Mouse (Mus musculus) hindbrain, embryonic 15.5 days (tissue): Measurements from ENCODE around the gene Upf2. TPM values are rescaled to one million over a fixed set of nuclear protein-coding genes. Genes with fewer than 3 reads are reported as not detected.
"Not testable (repeated sequence)": the region's sequence is repeated elsewhere in the genome, so short reads cannot be mapped to it uniquely, and the experiment has no call there.

Experiments used
- ATAC-seq: fragments of 200-750 bp; cut with Nextera tagmentation; 2 replicates; pipeline ENCODE4 v1.8.0; 2017; ENCODE audit warnings: low read depth, moderate number of reproducible peaks, moderate TSS enrichment; ENCODE audit not compliant: low FRiP score
- H3K27ac ChIP-seq: fragments of 300-500 bp; sonication (generic); replicated peaks from 2 replicates; pipeline ENCODE4 v1.5.1; 2015; ENCODE audit warnings: mild to moderate bottlenecking, inconsistent platforms
- H3K27me3 ChIP-seq: fragments of 300-500 bp; sonication (generic); 2 replicates; pipeline ENCODE4 v1.6.1; 2015; ENCODE audit warnings: control low read depth, inconsistent platforms
- H3K36me3 ChIP-seq: fragments of 300-500 bp; sonication (generic); 2 replicates; pipeline ENCODE4 v1.6.1; 2015; ENCODE audit warnings: control low read depth, inconsistent platforms
- H3K4me1 ChIP-seq: fragments of 300-500 bp; sonication (generic); replicated peaks from 2 replicates; pipeline ENCODE4 v1.6.1; 2015; ENCODE audit warnings: control low read depth, inconsistent platforms
- H3K4me2 ChIP-seq: fragments of 300-500 bp; sonication (generic); 2 replicates; pipeline ENCODE4 v1.6.1; 2015; ENCODE audit warnings: moderate library complexity, mild to moderate bottlenecking, inconsistent platforms
- H3K4me3 ChIP-seq: fragments of 300-500 bp; sonication (generic); 2 replicates; pipeline ENCODE4 v1.5.1; 2015; ENCODE audit warnings: mild to moderate bottlenecking, inconsistent platforms
- H3K9ac ChIP-seq: fragments of 300-500 bp; sonication (generic); 2 replicates; pipeline ENCODE4 v1.6.1; 2015; ENCODE audit warnings: inconsistent platforms
- H3K9me3 ChIP-seq: fragments of 300-500 bp; sonication (generic); 2 replicates; pipeline ENCODE4 v1.6.1; 2016; ENCODE audit warnings: control low read depth, inconsistent platforms
- WGBS: fragments of 180-500 bp; shearing (Covaris S2); methylation state at CpG from one replicate; pipeline ENCODE4 v1.1.7; 2015; 5-methylcytosine and 5-hydroxymethylcytosine counted together
- polyA plus RNA-seq: library from polyadenylated mRNA; unstranded; fragments of >200 nt; fragmentation: Nextera tagmentation; extraction: Ambion mirVana; gene quantifications from 2 replicates; pipeline ENCODE4 v1.2.1, GENCODE M21; 2015

Upf2 gene
- polyA plus RNA-seq, 1 experiment from 2014 or later, result 6.9 TPM

DNA sequence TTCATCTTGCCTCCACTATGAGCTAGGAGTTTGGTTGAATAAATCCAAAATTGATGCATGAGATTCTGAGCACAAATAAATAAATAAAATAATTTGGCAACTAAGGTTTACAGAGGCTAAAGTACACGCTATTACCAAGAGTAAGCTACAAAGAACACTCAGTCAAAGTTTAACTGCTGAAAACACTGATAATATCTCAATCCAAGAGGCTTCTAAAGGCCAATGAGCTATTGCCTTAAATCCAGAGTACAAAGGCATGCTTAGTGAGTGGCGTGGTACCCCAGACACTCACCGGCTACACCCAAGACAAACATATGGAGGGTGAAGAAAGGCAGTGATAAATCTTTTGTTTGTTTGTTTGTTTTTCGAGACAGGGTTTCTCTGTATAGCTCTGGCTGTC is 14.7 kb upstream of the Upf2 start:
- ATAC-seq, result no peak
- no peak overlapping the region for H3K27ac ChIP-seq
- no peaks in the 10 kb centered on the region for H3K36me3 ChIP-seq
- H3K9ac ChIP-seq, result no peak overlapping the region
- peaks cover 6% of the 10 kb centered on the region; the same call in 1 of the 2 replicates for H3K4me1 ChIP-seq
- no peaks in the 10 kb centered on the region for H3K27me3 ChIP-seq
- H3K4me3 ChIP-seq, result no peak overlapping the region
- H3K9me3 ChIP-seq, result no peaks in the 10 kb centered on the region
- 89% methylated on average over 4 of the region's 4 CpGs for WGBS
- H3K4me2 ChIP-seq, result no peak overlapping the region

DNA sequence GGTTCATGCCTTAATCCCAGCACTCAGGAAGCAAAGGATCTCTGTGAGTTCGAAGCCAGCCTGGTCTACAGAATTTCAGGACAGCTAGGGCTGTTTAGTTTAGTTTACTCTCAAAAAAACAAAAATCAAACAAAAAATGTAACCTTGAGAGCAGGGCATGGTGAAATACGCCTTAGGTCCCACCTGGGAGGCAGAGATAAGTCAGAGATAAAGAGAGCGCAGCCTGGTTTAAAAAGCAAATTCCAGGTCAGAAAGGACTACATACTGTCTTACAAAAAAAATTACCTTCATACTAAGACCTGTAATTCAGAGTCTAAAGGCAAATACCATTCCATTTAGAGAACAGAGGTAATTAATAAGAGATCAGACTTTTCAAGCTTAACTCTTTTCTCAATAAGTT is 11.9 kb upstream of the Upf2 start:
- Histone ChIP-seq H3K36me3 (no peaks in the 10 kb centered on the region), H3K4me1 (peaks cover 17% of the 10 kb centered on the region; the same call in 1 of the 2 replicates), H3K4me3 (no peak overlapping the region), H3K27ac (no peak overlapping the region), H3K9me3 (no peaks in the 10 kb centered on the region), H3K4me2 (no peak overlapping the region), H3K9ac (no peak overlapping the region), H3K27me3 (no peaks in the 10 kb centered on the region)
- ATAC-seq, result no peak
- 95% methylated on average over 3 of the region's 3 CpGs for WGBS

DNA sequence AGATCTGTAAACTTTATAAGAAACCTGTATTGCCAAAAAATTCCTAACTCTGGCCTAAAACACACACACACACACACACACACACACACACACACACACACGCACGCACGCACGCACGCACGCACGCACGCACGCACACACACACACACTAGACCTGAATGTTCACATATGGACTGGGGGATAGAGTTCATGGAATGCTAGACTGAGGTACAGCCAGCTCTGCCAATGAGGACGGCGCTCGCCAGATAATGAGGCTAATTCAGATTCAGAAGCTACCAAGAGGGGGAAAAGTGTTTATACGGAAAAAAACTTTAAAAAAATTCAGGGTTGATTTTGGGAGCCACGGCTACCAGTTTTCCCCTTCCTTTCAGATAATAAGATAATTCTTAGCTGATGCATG is 11.4 kb upstream of the Upf2 start:
- Histone ChIP-seq H3K4me1 (peaks cover 17% of the 10 kb centered on the region; the same call in 1 of the 2 replicates), H3K9ac (no peak overlapping the region), H3K36me3 (no peaks in the 10 kb centered on the region), H3K27me3 (no peaks in the 10 kb centered on the region), H3K27ac (no peak overlapping the region), H3K4me2 (no peak overlapping the region), H3K9me3 (no peaks in the 10 kb centered on the region), H3K4me3 (no peak overlapping the region)
- no peak for ATAC-seq
- WGBS, result 95% methylated on average over 14 of the region's 14 CpGs

DNA sequence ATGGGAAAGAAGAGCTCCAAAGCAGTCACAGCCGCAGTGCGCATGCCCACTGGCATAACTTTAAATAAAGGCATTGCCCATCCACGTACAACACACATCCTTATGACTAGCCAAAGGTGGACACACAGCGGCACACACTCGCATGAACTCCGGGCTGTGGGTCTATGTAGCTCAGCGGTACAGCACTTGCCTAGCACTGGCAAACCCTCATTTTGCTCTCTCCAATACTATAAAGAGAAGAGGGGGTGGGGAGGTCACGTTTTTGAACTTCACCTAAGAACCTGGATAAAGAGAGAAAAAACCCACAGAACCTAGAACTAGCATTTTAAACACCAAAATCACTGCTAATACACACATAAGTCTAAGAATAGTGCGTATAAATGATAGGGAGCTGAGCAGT is 10.3 kb upstream of the Upf2 start:
- WGBS, result 96% methylated on average over 9 of the region's 9 CpGs
- H3K4me3 ChIP-seq, result no peak overlapping the region
- no peak overlapping the region for H3K9ac ChIP-seq
- H3K27me3 ChIP-seq, result no peaks in the 10 kb centered on the region
- H3K4me1 ChIP-seq, result peaks cover 17% of the 10 kb centered on the region; the same call in 1 of the 2 replicates
- H3K4me2 ChIP-seq, result no peak overlapping the region
- H3K36me3 ChIP-seq, result no peaks in the 10 kb centered on the region
- H3K9me3 ChIP-seq, result no peaks in the 10 kb centered on the region
- no peak for ATAC-seq
- no peak overlapping the region for H3K27ac ChIP-seq

DNA sequence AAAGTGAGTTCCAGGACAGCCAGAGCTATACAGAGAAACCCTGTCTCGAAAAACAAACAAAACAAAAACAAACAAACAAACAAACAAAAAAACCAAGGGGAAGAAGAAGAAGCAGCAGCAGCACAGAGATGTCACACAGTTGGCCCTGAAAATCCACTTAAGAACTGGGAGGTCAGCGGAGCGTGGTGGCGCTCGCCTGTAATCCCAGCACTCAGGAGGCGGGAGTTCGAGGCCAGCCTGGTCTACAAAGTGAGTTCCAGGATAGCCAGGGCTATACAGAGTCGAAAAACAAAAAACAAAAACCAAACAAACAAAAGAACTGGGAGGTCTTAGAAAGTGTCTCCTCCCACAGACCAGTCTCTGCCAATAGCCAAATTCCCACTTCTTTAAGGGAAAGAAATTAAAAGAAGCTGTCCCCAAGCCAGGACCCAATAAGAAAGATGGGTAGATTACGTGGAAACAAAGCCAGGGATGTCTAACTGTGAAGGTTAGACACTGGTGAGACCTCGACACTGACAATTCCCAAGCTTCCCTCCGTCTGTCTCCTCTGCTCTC is 9.3 kb upstream of the Upf2 start:
- Histone ChIP-seq H3K27me3 (no peaks in the 10 kb centered on the region), H3K4me2 (peak overlapping the region; percentile 82), H3K9me3 (no peaks in the 10 kb centered on the region), H3K27ac (peak overlapping the region; percentile 63), H3K9ac (peak overlapping the region; percentile 77), H3K4me1 (peaks cover 17% of the 10 kb centered on the region; the same call in 1 of the 2 replicates), H3K4me3 (peak overlapping the region; percentile 61), H3K36me3 (no peaks in the 10 kb centered on the region)
- 58% methylated on average over 11 of the region's 11 CpGs for WGBS
- ATAC-seq, result no peak; the same call in 1 of the 2 replicates

DNA sequence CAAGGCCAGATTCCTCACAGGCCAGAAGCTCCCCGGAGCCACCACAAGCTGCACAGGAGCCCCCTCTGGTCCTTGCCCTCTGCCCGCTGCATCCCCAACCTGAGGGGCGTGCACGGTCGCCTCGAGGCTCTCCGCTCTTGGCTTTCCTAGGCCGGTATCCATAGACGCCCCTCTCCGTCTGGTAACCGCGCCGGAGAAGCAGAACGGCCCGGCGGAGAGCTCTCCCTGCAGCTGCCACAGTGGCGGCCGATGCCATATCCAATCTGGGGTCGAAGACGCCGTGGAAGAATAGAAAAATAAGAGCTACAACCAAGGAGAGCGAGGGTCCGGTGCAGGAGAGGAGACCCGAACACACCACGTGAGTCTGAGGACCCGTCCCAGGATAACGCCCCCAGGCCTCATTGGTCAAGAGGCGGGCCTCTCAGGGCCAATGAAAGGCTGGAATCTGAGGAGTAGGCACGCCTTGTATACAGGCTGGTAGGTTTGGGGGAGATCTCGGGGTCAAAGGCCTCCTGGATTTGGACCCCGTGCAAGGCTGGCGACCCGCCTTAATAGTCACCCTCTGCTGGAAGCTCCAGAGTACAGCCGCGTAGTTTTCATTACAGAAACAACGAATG is 8.7 kb upstream of the Upf2 start, which contains the start of gene Dhtkd1:
TSS of gene Dhtkd1 (minus strand) at position 377 of the 617 bp plus-strand sequence.
- Histone ChIP-seq H3K9me3 (no peaks in the 10 kb centered on the region), H3K4me2 (peak within 1 kb of the TSS; percentile 82), H3K9ac (peak within 1 kb of the TSS; percentile 77), H3K27me3 (no peaks in the 10 kb centered on the region), H3K4me3 (peak within 1 kb of the TSS; percentile 61), H3K36me3 (no peaks in the 10 kb centered on the region), H3K4me1 (peaks cover 17% of the 10 kb centered on the region; the same call in 1 of the 2 replicates), H3K27ac (peak within 1 kb of the TSS; percentile 63)
- WGBS, result under 1% methylated on average over 36 of the region's 36 CpGs
- peak; percentile 97 for ATAC-seq

DNA sequence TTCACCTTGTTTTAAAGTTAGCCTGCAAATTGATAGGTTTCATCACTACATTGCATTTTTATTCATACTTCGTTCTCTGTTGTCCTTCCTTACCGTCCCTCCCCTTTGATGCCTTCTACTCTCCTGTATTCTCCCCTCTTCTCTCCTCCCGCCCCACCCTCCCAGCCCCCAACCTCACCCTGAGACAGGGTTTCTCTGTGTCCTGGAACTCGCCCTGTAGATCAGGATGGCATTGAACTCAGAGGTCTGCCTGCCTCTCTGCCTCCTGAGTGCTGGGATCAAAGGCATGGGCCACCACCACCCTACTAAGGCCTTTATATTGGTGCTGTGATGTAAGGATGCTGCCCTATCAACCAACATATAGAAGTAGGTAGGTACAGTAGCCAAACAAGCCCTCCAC is 8.2 kb upstream of the Upf2 start:
- H3K4me1 ChIP-seq, result peaks cover 17% of the 10 kb centered on the region; the same call in 1 of the 2 replicates
- WGBS, result 44% methylated on average over 4 of the region's 4 CpGs
- H3K9ac ChIP-seq, result peak overlapping the region; percentile 77; the same call in 1 of the 2 replicates
- H3K36me3 ChIP-seq, result no peaks in the 10 kb centered on the region
- no peak for ATAC-seq
- peak overlapping the region; percentile 61 for H3K4me3 ChIP-seq
- no peaks in the 10 kb centered on the region for H3K27me3 ChIP-seq
- no peak overlapping the region for H3K27ac ChIP-seq
- peak overlapping the region; percentile 82 for H3K4me2 ChIP-seq
- H3K9me3 ChIP-seq, result no peaks in the 10 kb centered on the region

DNA sequence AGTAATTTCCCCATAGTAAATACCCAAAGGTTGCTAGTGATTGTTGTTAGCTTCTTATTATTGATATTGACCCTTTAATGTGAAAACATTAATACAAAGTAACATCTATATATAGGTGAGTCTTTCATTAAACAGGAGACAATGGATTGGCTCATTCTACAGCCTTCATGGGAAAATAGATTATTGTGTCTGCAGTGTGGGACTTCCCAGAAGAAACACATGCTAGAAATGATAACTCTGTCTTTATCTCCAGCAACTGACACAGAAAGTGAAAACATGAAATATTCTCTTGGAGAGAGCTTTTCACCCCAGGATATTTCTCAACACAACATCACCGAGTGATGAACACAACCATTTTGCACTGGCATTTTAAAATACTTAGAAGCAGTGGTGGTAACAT is 5.6 kb upstream of the Upf2 start:
- ATAC-seq, result no peak
- no peaks in the 10 kb centered on the region for H3K9me3 ChIP-seq
- no peak overlapping the region for H3K9ac ChIP-seq
- peaks cover 21% of the 10 kb centered on the region for H3K4me1 ChIP-seq
- no peak overlapping the region for H3K4me2 ChIP-seq
- no peaks in the 10 kb centered on the region for H3K36me3 ChIP-seq
- no peaks in the 10 kb centered on the region for H3K27me3 ChIP-seq
- no peak overlapping the region for H3K4me3 ChIP-seq
- no peak overlapping the region for H3K27ac ChIP-seq
- WGBS, result 89% methylated on average over 1 of the region's 1 CpGs

DNA sequence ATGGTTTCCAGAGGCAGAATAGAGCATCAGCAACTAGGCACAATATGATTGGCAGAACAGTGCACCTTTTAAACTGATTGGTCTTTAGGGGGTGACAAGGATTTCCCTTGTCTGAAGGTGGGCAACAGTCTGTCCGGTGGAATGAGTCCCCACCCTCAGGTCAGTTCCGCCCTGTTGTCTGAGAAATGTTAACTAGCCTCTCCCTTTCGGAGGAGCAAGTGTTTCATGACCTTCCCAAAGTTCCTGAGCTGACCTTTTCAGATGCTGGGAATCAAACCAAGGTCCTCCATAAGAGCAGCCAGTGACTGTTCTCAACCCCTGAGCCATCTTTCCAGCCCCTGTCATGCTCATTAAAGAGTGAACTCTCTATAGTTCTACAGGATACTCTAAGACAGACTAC is 4.4 kb upstream of the Upf2 start:
- WGBS, result 94% methylated on average over 3 of the region's 3 CpGs
- no peak overlapping the region for H3K4me3 ChIP-seq
- no peaks in the 10 kb centered on the region for H3K9me3 ChIP-seq
- peaks cover 14% of the 10 kb centered on the region for H3K4me1 ChIP-seq
- H3K9ac ChIP-seq, result no peak overlapping the region
- no peak overlapping the region for H3K4me2 ChIP-seq
- ATAC-seq, result no peak
- no peaks in the 10 kb centered on the region for H3K36me3 ChIP-seq
- H3K27me3 ChIP-seq, result no peaks in the 10 kb centered on the region
- no peak overlapping the region for H3K27ac ChIP-seq

DNA sequence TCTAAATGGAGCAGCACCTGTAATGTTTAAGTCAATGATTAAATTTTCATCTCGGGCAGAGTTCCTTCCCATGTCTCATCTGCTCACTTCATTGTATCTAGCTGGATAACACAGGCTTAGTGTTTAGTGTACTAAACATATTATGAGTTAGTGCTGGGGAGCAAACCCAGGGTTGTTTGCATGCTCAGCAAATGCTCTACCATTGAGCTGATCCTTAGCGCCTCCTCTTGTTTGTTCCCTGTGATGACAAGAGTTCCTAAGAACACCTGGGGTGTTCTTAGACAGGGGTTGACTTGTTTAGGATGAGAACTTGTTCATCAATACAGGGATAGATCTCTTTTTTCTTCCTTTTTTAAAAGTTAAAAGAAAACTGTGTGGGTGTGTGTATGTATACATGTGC is 2.3 kb upstream of the Upf2 start:
- Histone ChIP-seq H3K36me3 (no peaks in the 10 kb centered on the region), H3K9me3 (no peaks in the 10 kb centered on the region), H3K27me3 (no peaks in the 10 kb centered on the region), H3K4me2 (no peak overlapping the region), H3K9ac (no peak overlapping the region), H3K27ac (no peak overlapping the region), H3K4me3 (no peak overlapping the region), H3K4me1 (peaks cover 18% of the 10 kb centered on the region)
- 88% methylated on average over 2 of the region's 2 CpGs for WGBS
- no peak for ATAC-seq

DNA sequence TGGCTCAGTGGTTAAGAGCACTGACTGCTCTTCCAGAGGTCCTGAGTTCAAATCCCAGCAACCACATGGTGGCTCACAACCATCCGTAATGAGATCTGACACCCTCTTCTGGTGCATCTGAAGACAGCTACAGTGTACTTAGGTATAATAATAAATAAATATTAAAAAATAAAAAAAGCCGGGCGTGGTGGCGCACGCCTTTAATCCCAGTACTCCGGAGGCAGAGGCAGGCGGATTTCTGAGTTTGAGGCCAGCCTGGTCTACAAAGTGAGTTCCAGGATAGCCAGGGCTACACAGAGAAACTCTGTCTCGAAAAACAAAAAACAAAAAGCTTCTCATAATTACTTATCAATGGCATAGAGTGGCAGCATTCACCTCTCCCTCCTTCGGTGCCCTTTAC is 1.4 kb upstream of the Upf2 start:
- 95% methylated on average over 9 of the region's 9 CpGs for WGBS
- H3K9me3 ChIP-seq, H3K36me3 ChIP-seq, H3K27me3 ChIP-seq, H3K27ac ChIP-seq, ATAC-seq: not testable (repeated sequence)
- peaks cover 18% of the 10 kb centered on the region for H3K4me1 ChIP-seq
- peak overlapping the region; percentile 73 for H3K4me2 ChIP-seq
- peak overlapping the region; percentile 88; the same call in 1 of the 2 replicates for H3K9ac ChIP-seq
- H3K4me3 ChIP-seq, result peak overlapping the region; percentile 96

DNA sequence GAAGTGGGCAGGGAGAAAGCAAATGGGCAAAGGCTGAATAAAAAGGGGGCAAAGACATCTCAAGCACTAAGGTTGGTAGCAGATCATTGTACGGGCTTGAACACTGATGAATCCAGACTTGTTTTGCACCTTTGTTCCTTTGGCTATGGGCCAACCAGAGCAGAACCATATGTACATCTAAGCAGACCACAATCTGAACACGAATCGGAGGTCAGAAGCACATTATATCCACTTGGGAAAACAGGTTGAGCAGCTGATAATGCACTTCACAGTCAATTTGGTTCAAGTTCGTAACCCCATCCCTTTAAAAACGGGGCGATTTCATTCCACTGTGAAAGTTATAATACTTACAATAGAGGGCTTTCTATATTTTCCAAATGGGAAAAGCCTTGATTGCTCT is 964 bp upstream of the Upf2 start:
- 8% methylated on average over 6 of the region's 6 CpGs for WGBS
- peak overlapping the region; percentile 80 for H3K27ac ChIP-seq
- H3K36me3 ChIP-seq, result no peaks in the 10 kb centered on the region
- H3K9me3 ChIP-seq, result no peaks in the 10 kb centered on the region
- no peak for ATAC-seq
- H3K4me1 ChIP-seq, result peaks cover 18% of the 10 kb centered on the region
- H3K4me2 ChIP-seq, result peak overlapping the region; percentile 73
- peak overlapping the region; percentile 88 for H3K9ac ChIP-seq
- no peaks in the 10 kb centered on the region for H3K27me3 ChIP-seq
- peak overlapping the region; percentile 96 for H3K4me3 ChIP-seq
